Mouse (Mus musculus) ES-E14 (cell line): ENCODE measurements around the gene St6galnac3.

ENCODE experiments used
- CHD2 ChIP-seq: IDR thresholded peaks from 2 replicates; pipeline ENCODE4 v1.6.1; 2014; ENCODE audit warnings: mild to moderate bottlenecking, low read depth, low read length, inconsistent platforms
- HCFC1 ChIP-seq: IDR thresholded peaks from 2 replicates; pipeline ENCODE4 v1.6.1; 2012; ENCODE audit warnings: low read length, inconsistent platforms, borderline replicate concordance; ENCODE audit not compliant: insufficient read depth
- MAFK ChIP-seq: IDR thresholded peaks from 2 replicates; pipeline ENCODE4 v1.6.1; 2014; ENCODE audit warnings: mild to moderate bottlenecking, low read depth, low read length, inconsistent platforms; ENCODE audit not compliant: insufficient read depth
- ZC3H11A ChIP-seq: IDR thresholded peaks from 2 replicates; pipeline ENCODE4 v1.6.1; 2012; ENCODE audit warnings: low read depth, mild to moderate bottlenecking, inconsistent platforms, low read length, borderline replicate concordance
- ZNF384 ChIP-seq: IDR thresholded peaks from 2 replicates; pipeline ENCODE4 v1.6.1; 2012; ENCODE audit warnings: low read depth, low read length, inconsistent platforms

DNA sequence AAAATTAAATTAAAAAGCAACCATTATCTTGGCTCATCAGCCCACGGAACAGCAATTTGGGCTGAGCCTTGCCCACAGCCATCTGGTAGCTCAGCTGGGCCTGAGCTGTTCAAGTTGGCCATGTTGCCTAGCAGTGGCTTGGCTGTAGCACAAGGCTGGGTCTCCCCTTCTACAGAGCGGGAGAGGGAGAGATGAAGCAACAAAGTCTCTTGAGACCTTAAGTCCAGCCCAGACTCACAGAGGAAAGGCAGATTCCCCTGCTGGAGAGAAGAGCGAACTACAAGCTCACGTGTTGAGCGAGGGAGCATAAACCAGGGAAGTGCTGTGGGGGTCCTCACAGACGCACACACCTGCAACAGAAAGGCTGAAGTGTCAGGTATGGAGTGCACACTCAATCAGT is 126.3 kb downstream of the St6galnac3 start:
- no peak for TF ChIP-seq ZC3H11A
- no peak for TF ChIP-seq HCFC1
- TF ChIP-seq ZNF384, result no peak
- no peak for TF ChIP-seq CHD2
- no peak for TF ChIP-seq MAFK
